ENCODE assay signal across 8 mouse cellular contexts in genomic region chr7:119184341-119185143, GRCm38 (mm10). TPM values are rescaled to one million over a fixed set of nuclear protein-coding genes. Genes with fewer than 3 reads are reported as not detected.
DNase-seq lines count a peak whose midpoint lies in the region; ATAC-seq and TF ChIP-seq lines count a peak whose summit lies in the region.

Gpr139 (minus strand) TSS chr7:119184603.

- no peak within 1 kb of the TSS; the same call in 1 of the 2 replicates for H3K27ac ChIP-seq in midbrain, embryonic 11.5 days (ENCODE audit: low read depth, low read length)
- no peak within 1 kb of the TSS for H3K27ac ChIP-seq in gastrocnemius, adult 2 months

- intact Hi-C loops in gastrocnemius, adult 2 months (cut with DNase I), result no loop called here

- TF ChIP-seq CTCF in gastrocnemius, adult 2 months (IDR thresholded peaks at IDR 0.05), result no peak

- under 1% methylated on average over 47 of the region's 47 CpGs for WGBS in midbrain, embryonic 11.5 days

- no peaks in the 10 kb centered on the region for H3K36me3 ChIP-seq in midbrain, embryonic 11.5 days (ENCODE audit: control insufficient read depth, insufficient read depth, low read length)

- peak within 1 kb of the TSS; percentile 65 for H3K9ac ChIP-seq in midbrain, embryonic 11.5 days (ENCODE audit: low read length)

- peak; percentile 92 for ATAC-seq in midbrain, embryonic 11.5 days (ENCODE audit: low FRiP score)

- H3K4me1 ChIP-seq in midbrain, embryonic 11.5 days (ENCODE audit: control insufficient read depth, insufficient read depth, low read length), result peaks cover 9% of the 10 kb centered on the region; the same call in 1 of the 2 replicates

- H3K9me3 ChIP-seq in midbrain, embryonic 11.5 days (ENCODE audit: control insufficient read depth, low read length), result no peaks in the 10 kb centered on the region

- peaks cover 9% of the 10 kb centered on the region; the same call in 1 of the 2 replicates for H3K27me3 ChIP-seq in midbrain, embryonic 11.5 days (ENCODE audit: control insufficient read depth, insufficient read depth, low read length)

- peak within 1 kb of the TSS; percentile 59 for H3K4me3 ChIP-seq in midbrain, embryonic 11.5 days (ENCODE audit: low read depth, low read length)
- H3K4me3 ChIP-seq in gastrocnemius, adult 2 months, result no peak within 1 kb of the TSS

- peak; percentile 3 to 29 for DNase-seq in adrenal gland, adult (ENCODE audit: inconsistent age in 2 of 2, low spot score in 1 of 2)
- DNase-seq in adrenal gland, postnatal 36 days, result no peak
- peak; percentile 9 for DNase-seq in testis, postnatal 14 days (ENCODE audit: low spot score)
- no peak for DNase-seq in testis, postnatal 10 days (ENCODE audit: low spot score)
- peak; percentile 26 for DNase-seq in layer of hippocampus, adult 9-11 months
- DNase-seq in midbrain, embryonic 11.5 days (ENCODE audit: low spot score, missing footprints), result peak; percentile 96
- peak; percentile 6 for DNase-seq in yolk sac, embryonic 10.5 days (ENCODE audit: low spot score)
- DNase-seq in gastrocnemius, adult 2 months, result no peak

- peak within 1 kb of the TSS; percentile 91 for H3K4me2 ChIP-seq in midbrain, embryonic 11.5 days

RNA-seq across cellular contexts. Expression of gene Gpr139, which starts in this region (rescaled TPM):
- total RNA-seq in adrenal gland, postnatal 36 days (2021), result not detected
- polyA plus RNA-seq in midbrain, embryonic 11.5 days (2014; fragmentation: Nextera tagmentation; extraction: Ambion mirVana), result 3.2 and 3.4 TPM in 2 replicates
- total RNA-seq in gastrocnemius, adult 2 months (2021), result not detected

Comparison
In these comparisons a context has a peak if more than half of its experiments do, and no peak if none do; other contexts are left out.
1. DNase-seq: peak in adrenal gland, adult (2 of 2), testis, postnatal 14 days (single experiment), layer of hippocampus, adult 9-11 months (single experiment), midbrain, embryonic 11.5 days (single experiment) and yolk sac, embryonic 10.5 days (single experiment); none in adrenal gland, postnatal 36 days (0 of 2), testis, postnatal 10 days (single experiment) and gastrocnemius, adult 2 months (single experiment).